Mouse (Mus musculus) liver, adult 10 weeks (tissue): Measurements from ENCODE around the gene Phc2. TPM values are rescaled to one million over a fixed set of nuclear protein-coding genes. Genes with fewer than 3 reads are reported as not detected.

Experiments
- polyA plus RNA-seq: library from polyadenylated mRNA; stranded (reverse); fragments of 350-450 nt; fragmentation: Illumina TruSeq; extraction: RNeasy Lipid Tissue Mini Kit (QIAGEN cat#74804); gene quantifications from one replicate; pipeline ENCODE4 v1.2.3, GENCODE M21; 2014; ENCODE audit warnings: low read depth, low replicate concordance

The Phc2 gene
- 1.1 TPM for polyA plus RNA-seq

GRCm38 (mm10) chr4:128654505-128655381, at the start of gene Phc2:
TSS of gene Phc2 (plus strand) at chr4:128654702.

DNA sequence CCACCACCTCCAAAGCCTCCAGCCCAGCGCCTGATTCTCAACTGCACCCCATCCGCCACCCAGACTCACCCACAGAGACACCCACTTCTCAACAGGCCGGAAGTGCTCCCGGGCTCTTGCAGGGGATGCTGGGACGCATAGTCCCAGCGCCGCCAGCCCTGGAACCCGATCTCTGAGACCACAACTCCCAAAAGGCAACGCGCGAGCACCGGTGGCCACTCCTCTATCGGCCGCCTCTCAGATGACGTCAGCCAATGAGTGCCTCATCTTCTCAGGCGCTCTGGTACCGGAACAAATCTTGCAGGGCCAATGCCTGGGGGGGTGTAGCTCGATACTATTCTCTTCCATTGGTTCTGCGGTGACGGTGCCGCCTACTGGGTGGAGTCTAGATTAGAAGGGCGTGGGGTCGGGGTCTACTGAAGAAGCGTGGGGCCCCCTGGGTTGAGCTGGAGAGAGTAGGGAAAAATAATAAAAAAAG, 44.5 kb upstream of the Phc2 start, which contains the start of gene Zscan20:
Gene Zscan20 (minus strand): TSS at position 174 of the 478 bp plus-strand sequence.

GRCm38 (mm10) chr4:128618246-128618911, 36.1 kb upstream of the Phc2 start, which contains the start of gene Tlr12:
TSS of gene Tlr12 (minus strand) at chr4:128618619.

GRCm38 (mm10) chr4:128755064-128755463, 100.6 kb downstream of the Phc2 start, which contains the start of gene A3galt2:
TSS of gene A3galt2 (plus strand) at chr4:128755364.

Other genes starting within 250 kb of the Phc2 start
- 0.56 TPM for gene Zscan20, start 44.6 kb upstream of the Phc2 start, polyA plus RNA-seq
- 0.90 TPM for gene Tlr12, start 36.1 kb upstream of the Phc2 start, polyA plus RNA-seq
- gene A3galt2, start 100.7 kb downstream of the Phc2 start, polyA plus RNA-seq = not detected
- gene Zfp362, start 151.3 kb downstream of the Phc2 start, polyA plus RNA-seq = 1.7 TPM
- gene Trim62, start 228.9 kb downstream of the Phc2 start, polyA plus RNA-seq = 0.26 TPM